In genomic region chr1:59352706-59353105, GRCm38 (mm10) we compare ENCODE assay signal across 19 mouse cellular contexts.
A peak's percentile ranks its signal among the peaks of the same experiment; 100 is the strongest.
DNase-seq lines count a peak whose midpoint lies in the region; ATAC-seq lines count a peak whose summit lies in the region.
"Had no signal": no experiment of that assay in that cellular context is flagged by ENCODE, and none has a peak within 500 bp of the region (broad histone marks: within the 10 kb centered on the region; RNA-seq: fewer than 3 reads in every experiment).

No protein-coding gene starts in this region.

- peaks cover 25% of the 10 kb centered on the region for H3K27me3 ChIP-seq in heart, embryonic 11.5 days (ENCODE audit: control insufficient read depth, insufficient read depth, low read length)
- H3K27me3 ChIP-seq in midbrain, embryonic 11.5 days (ENCODE audit: control insufficient read depth, insufficient read depth, low read length), result no peaks in the 10 kb centered on the region
- H3K27me3 ChIP-seq in midbrain, embryonic 13.5 days, result no peaks in the 10 kb centered on the region
- H3K27me3 ChIP-seq: CH12.LX, Patski had no signal

- H3K4me3 ChIP-seq in heart, embryonic 11.5 days (ENCODE audit: low read depth, low read length), result no peak overlapping the region
- H3K4me3 ChIP-seq in midbrain, embryonic 11.5 days (ENCODE audit: low read depth, low read length), result no peak overlapping the region
- no peak overlapping the region for H3K4me3 ChIP-seq in midbrain, embryonic 13.5 days (replicated peaks)

- H3K4me1 ChIP-seq in heart, embryonic 11.5 days (ENCODE audit: control insufficient read depth, insufficient read depth, low read length), result no peaks in the 10 kb centered on the region
- no peaks in the 10 kb centered on the region for H3K4me1 ChIP-seq in midbrain, embryonic 11.5 days (ENCODE audit: control insufficient read depth, insufficient read depth, low read length)
- H3K4me1 ChIP-seq in midbrain, embryonic 13.5 days (replicated peaks), result no peaks in the 10 kb centered on the region

- H3K9ac ChIP-seq in heart, embryonic 11.5 days (ENCODE audit: low read depth, low read length), result no peak overlapping the region
- no peak overlapping the region for H3K9ac ChIP-seq in midbrain, embryonic 11.5 days (ENCODE audit: low read length)
- no peak overlapping the region for H3K9ac ChIP-seq in midbrain, embryonic 13.5 days (replicated peaks)

- H3K36me3 ChIP-seq in heart, embryonic 11.5 days (ENCODE audit: control insufficient read depth, insufficient read depth, low read length), result no peaks in the 10 kb centered on the region
- H3K36me3 ChIP-seq in midbrain, embryonic 11.5 days (ENCODE audit: control insufficient read depth, insufficient read depth, low read length), result no peaks in the 10 kb centered on the region
- H3K36me3 ChIP-seq in midbrain, embryonic 13.5 days, result no peaks in the 10 kb centered on the region
- H3K36me3 ChIP-seq: G1E had no signal

- H3K9me3 ChIP-seq in heart, embryonic 11.5 days (replicated peaks; ENCODE audit: control insufficient read depth, low read length), result no peaks in the 10 kb centered on the region
- no peaks in the 10 kb centered on the region for H3K9me3 ChIP-seq in midbrain, embryonic 11.5 days (ENCODE audit: control insufficient read depth, low read length)
- H3K9me3 ChIP-seq in midbrain, embryonic 13.5 days, result no peaks in the 10 kb centered on the region

- no peak for ATAC-seq in heart, embryonic 11.5 days (replicated peaks; ENCODE audit: insufficient number of reproducible peaks, low FRiP score, low TSS enrichment)
- no peak for ATAC-seq in midbrain, embryonic 11.5 days (ENCODE audit: low FRiP score)
- ATAC-seq in midbrain, embryonic 13.5 days, result no peak
- ATAC-seq: activated CD4-positive, CD25-positive, alpha-beta regulatory T cell, adult 4 months; CD4-positive, CD25-positive, alpha-beta regulatory T cell, adult 4 months; Patski had no signal

- H3K4me2 ChIP-seq in heart, embryonic 11.5 days, result no peak overlapping the region
- H3K4me2 ChIP-seq in midbrain, embryonic 11.5 days, result no peak overlapping the region
- H3K4me2 ChIP-seq in midbrain, embryonic 13.5 days (replicated peaks), result no peak overlapping the region

- peak; percentile 57 for DNase-seq in heart, adult 11 months
- peak; percentile 68 for DNase-seq in midbrain, embryonic 11.5 days (ENCODE audit: low spot score, missing footprints)
- DNase-seq: adrenal gland, adult 2 months; adrenal gland, adult 8-10 months; adrenal gland, postnatal 10 days; adrenal gland, postnatal 14 days; adrenal gland, postnatal 25 days; adrenal gland, postnatal 36 days; B cell, adult 2 months; cerebellum, adult 11 months; cerebellum, adult 11-12 months; cerebellum, adult 18-20 months had no signal

- 68% methylated on average over 4 of the region's 4 CpGs for WGBS in heart, embryonic 11.5 days (ENCODE audit: insufficient replicate concordance)
- 73% methylated on average over 4 of the region's 4 CpGs for WGBS in midbrain, embryonic 11.5 days
- 77% methylated on average over 4 of the region's 4 CpGs for WGBS in midbrain, embryonic 13.5 days

- no peak overlapping the region for H3K27ac ChIP-seq in heart, embryonic 11.5 days (ENCODE audit: low read depth, low read length)
- H3K27ac ChIP-seq in midbrain, embryonic 11.5 days (ENCODE audit: low read depth, low read length), result no peak overlapping the region
- H3K27ac ChIP-seq in midbrain, embryonic 13.5 days, result no peak overlapping the region
